Mouse (Mus musculus) spleen, adult 2 months (tissue): ENCODE data around the gene Pcbp3. TPM values are rescaled to one million over a fixed set of nuclear protein-coding genes. Genes with fewer than 3 reads are reported as not detected.
"Not testable (repeated sequence)": the region's sequence is repeated elsewhere in the genome, so short reads cannot be mapped to it uniquely, and the experiment has no call there.

Source experiments
- DNase-seq, 2 experiments: peaks; one replicate each; pipeline versions ENCODE4 v3.0.0 to v3.0.0-alpha.2; 2012 to 2021; ENCODE audit warnings: low spot score in 2 of 2, low read depth in 1 of 2
- H3K27ac ChIP-seq: fragments of 200-500 bp; 2 replicates; pipeline ENCODE4 v1.5.1; 2012; ENCODE audit warnings: low read length, inconsistent platforms; ENCODE audit not compliant: insufficient read depth
- H3K27me3 ChIP-seq: fragments of 200-500 bp; 2 replicates; pipeline ENCODE4 v1.6.1; 2012; ENCODE audit warnings: mild to moderate bottlenecking, moderate library complexity, low read length, inconsistent platforms; ENCODE audit not compliant: control insufficient read depth, insufficient read depth
- H3K36me3 ChIP-seq: fragments of 200-500 bp; 2 replicates; pipeline ENCODE4 v1.6.1; 2012; ENCODE audit warnings: mild to moderate bottlenecking, low read length, inconsistent platforms; ENCODE audit not compliant: control insufficient read depth, insufficient read depth
- H3K4me1 ChIP-seq: fragments of 200-500 bp; 2 replicates; pipeline ENCODE4 v1.6.1; 2011; ENCODE audit warnings: inconsistent platforms; ENCODE audit not compliant: control insufficient read depth, insufficient read depth, insufficient read length
- H3K4me3 ChIP-seq: fragments of 200-500 bp; 2 replicates; pipeline ENCODE4 v1.5.1; 2011; ENCODE audit warnings: mild to moderate bottlenecking, inconsistent platforms; ENCODE audit not compliant: insufficient read depth, insufficient read length; ENCODE audit errors: extremely low read depth
- CTCF ChIP-seq: fragments of 200-500 bp; IDR thresholded peaks from 2 replicates; pipeline ENCODE4 v1.5.1; 2011; ENCODE audit warnings: mild to moderate bottlenecking, inconsistent platforms; ENCODE audit not compliant: insufficient read depth, insufficient read length, insufficient replicate concordance; ENCODE audit errors: extremely low read depth
- POLR2A ChIP-seq: fragments of 200-500 bp; IDR thresholded peaks from 2 replicates; pipeline ENCODE4 v1.6.1; 2011; ENCODE audit warnings: low read depth, low read length, inconsistent platforms
- WGBS: fragments of 180-500 bp; shearing (Covaris S2); methylation state at CpG from one replicate; pipeline ENCODE4 v1.1.7; 2018; 5-methylcytosine and 5-hydroxymethylcytosine counted together
- polyA plus RNA-seq: library from polyadenylated mRNA; depleted of rRNA; stranded (reverse); fragments of >200 nt; gene quantifications from 2 replicates; pipeline ENCODE4 v1.2.3, GENCODE M21; 2012

Gene Pcbp3
- polyA plus RNA-seq, 1 experiment, result 3.8 TPM

DNA sequence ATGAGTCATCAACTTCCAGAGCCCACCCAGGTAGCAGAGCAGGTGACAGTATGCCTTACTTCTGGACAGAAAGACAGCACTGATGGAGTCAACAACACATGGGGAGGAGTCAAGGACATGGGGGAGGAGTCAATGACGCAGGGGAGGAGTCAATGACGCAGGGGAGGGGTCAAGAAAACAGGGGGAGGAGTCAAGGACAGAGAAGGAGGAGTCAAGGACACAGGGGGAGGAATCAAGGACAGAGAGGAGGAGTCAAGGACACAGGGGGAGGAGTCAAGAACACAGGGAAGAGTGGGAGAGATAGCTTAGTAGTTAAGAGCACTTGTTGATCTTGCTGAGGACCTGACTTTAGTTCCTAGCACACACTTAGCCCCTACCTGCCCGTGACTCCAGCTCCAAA is 30.8 kb upstream of the Pcbp3 start:
- no peak overlapping the region for H3K4me3 ChIP-seq
- no peaks in the 10 kb centered on the region for H3K27me3 ChIP-seq
- DNase-seq, result no peak
- 58% methylated on average over 3 of the region's 3 CpGs for WGBS
- no peaks in the 10 kb centered on the region for H3K36me3 ChIP-seq
- no peaks in the 10 kb centered on the region for H3K4me1 ChIP-seq
- no peak overlapping the region for H3K27ac ChIP-seq
- no peak for TF ChIP-seq CTCF
- no peak for TF ChIP-seq POLR2A

DNA sequence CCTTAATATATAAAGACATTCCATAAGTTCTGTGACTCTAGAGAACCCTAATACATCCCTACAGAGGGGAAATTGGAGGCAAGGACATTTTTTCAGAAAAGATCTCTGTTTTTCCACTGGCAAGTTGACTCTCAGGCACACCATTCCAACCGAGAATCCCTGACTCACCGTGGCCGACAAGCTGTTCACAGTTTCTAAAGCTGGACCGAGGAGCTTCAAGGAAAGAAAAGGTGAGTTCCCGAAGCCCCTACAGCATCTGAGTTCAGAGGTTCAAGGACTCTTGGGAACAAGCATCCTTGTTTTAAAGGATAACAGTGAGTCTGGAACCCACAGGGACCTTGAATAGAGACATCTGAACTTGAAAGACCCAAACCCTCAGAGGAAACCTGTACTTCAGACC is 26.9 kb upstream of the Pcbp3 start:
- Histone ChIP-seq H3K36me3 (no peaks in the 10 kb centered on the region), H3K27me3 (no peaks in the 10 kb centered on the region), H3K27ac (no peak overlapping the region), H3K4me3 (no peak overlapping the region), H3K4me1 (no peaks in the 10 kb centered on the region)
- TF ChIP-seq POLR2A, result no peak
- no peak for TF ChIP-seq CTCF
- 81% methylated on average over 5 of the region's 5 CpGs for WGBS
- no peak for DNase-seq

DNA sequence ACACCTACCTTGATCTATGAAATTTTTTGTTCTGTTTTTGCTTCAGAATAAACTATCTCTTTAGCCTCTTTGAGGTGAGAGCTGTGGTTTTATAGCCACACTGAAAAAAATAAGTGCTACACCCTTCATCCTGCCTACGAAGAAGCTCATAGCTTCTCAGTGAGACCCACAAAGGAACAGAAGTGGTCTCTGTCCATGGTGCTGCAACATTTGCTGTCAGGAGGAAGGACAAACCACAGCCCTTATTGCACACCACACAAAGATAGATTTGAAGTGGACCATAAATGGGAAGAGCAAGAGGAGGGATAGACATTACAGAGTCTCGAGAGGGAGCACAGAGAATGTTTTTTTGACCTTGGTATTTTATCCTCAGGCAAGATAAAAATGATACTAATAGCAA is 16.4 kb upstream of the Pcbp3 start:
- no peak for DNase-seq
- WGBS, result 25% methylated on average over 2 of the region's 2 CpGs

DNA sequence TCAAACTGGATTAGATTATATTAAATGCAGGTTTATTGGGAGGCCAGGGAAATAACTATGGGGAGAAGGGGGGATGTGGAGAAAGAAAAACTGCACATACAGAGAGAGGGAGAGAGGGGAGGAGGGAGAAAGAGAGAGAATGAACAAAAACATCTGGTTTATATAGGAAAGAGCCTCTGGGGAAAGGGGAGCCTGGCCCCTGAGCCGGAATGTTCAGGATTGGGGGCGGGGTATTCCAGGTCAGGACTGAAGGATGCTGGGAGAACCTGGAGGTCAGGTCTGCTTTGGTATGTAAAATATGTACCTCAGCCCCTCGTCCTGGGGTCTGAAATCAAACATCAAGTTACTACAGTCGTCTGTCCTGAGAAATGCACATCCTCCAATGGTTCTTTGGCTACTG is 15.0 kb upstream of the Pcbp3 start:
- Histone ChIP-seq H3K4me1 (no peaks in the 10 kb centered on the region), H3K4me3 (no peak overlapping the region), H3K36me3 (no peaks in the 10 kb centered on the region), H3K27me3 (no peaks in the 10 kb centered on the region), H3K27ac (no peak overlapping the region)
- WGBS, result 65% methylated on average over 4 of the region's 4 CpGs
- no peak for DNase-seq
- TF ChIP-seq CTCF (no peak), POLR2A (no peak)

More for the DNA sequence above, 16.4 kb upstream of the Pcbp3 start:
- H3K36me3 ChIP-seq, result no peaks in the 10 kb centered on the region
- no peaks in the 10 kb centered on the region for H3K27me3 ChIP-seq
- no peak overlapping the region for H3K4me3 ChIP-seq
- H3K27ac ChIP-seq, result no peak overlapping the region
- TF ChIP-seq CTCF (no peak), POLR2A (no peak)
- H3K4me1 ChIP-seq, result no peaks in the 10 kb centered on the region

DNA sequence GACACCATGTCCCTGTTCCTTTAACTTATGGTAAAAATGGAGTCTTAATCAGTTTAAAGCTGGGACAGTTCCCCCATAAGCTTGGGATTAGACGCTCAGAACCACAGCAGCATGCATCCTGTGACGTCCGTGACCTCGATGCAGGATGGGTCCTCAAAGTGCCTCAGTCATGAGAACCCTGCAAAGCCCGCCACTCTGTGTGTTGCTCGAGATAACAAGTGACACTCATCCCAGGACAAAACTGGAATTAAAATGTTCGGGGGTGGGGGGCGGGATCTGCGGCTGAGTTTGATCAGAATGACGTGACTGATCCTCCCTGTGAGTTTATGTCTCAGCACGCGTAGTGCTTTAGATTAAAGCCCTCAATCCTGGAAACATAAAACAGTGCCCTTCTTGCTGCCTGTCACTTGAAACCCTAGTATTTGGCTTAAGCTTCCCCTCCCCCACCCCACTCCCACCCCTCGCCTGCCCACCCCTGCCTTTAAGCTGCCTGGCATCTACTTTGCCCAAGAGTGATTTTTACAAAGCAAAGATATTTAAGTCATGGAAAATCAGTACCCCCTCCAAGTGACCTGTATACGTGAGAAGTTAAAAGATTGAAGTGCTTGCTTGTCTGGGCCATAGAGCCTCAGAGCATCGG is 12.2 kb upstream of the Pcbp3 start:
- H3K27me3 ChIP-seq, result no peaks in the 10 kb centered on the region
- TF ChIP-seq POLR2A (no peak), CTCF (no peak)

DNA sequence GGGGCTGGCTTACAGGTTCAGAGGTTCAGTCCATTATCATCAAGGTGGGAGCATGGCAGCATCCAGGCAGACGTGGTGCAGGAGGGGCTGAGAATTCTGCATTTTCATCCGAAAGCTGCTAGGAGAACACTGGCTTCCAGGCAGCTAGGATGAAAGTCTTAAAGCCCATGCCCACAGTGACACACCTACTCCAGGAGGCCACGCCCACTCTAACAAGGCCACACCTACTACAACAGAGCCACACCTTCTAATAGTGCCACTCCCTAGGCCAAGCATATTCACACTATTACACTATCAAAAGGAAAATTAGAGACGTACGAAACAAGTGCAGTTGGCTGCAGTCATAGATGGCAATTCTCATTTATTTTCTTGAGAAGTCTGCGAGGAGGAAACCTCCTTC is 10.6 kb upstream of the Pcbp3 start:
- H3K27me3 ChIP-seq, H3K36me3 ChIP-seq, DNase-seq, H3K27ac ChIP-seq, H3K4me1 ChIP-seq, H3K4me3 ChIP-seq: not testable (repeated sequence)
- WGBS, result 58% methylated on average over 6 of the region's 6 CpGs

More for the DNA sequence above, 12.2 kb upstream of the Pcbp3 start:
- H3K27ac ChIP-seq, result no peak overlapping the region
- H3K4me3 ChIP-seq, result no peak overlapping the region
- no peaks in the 10 kb centered on the region for H3K36me3 ChIP-seq
- no peaks in the 10 kb centered on the region for H3K4me1 ChIP-seq
- no peak for DNase-seq
- WGBS, result 52% methylated on average over 15 of the region's 15 CpGs

DNA sequence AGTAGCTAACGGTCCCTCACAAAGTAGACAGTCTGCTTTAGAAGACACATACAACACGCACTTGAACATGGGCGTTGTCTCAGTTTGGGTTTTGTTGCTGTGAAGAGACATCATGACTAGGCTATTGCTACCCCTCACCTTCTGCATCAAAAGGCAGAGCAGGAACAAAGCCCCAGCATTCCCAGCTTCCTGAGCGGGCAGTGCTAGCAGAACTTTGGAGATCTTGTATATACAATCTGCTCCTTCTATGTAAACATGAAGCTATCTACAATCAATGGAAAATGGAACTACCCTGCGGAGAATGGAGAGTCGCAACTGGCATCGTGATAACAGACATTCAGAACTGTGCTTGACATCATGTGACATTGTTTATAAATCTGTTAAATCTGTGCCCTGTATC is 9.3 kb upstream of the Pcbp3 start:
- H3K36me3 ChIP-seq, result no peaks in the 10 kb centered on the region
- no peak overlapping the region for H3K27ac ChIP-seq
- H3K27me3 ChIP-seq, result no peaks in the 10 kb centered on the region
- no peaks in the 10 kb centered on the region for H3K4me1 ChIP-seq
- WGBS, result 89% methylated on average over 7 of the region's 7 CpGs
- no peak overlapping the region for H3K4me3 ChIP-seq
- TF ChIP-seq POLR2A (no peak), CTCF (no peak)
- DNase-seq, result no peak
